In the genomic region with DNA sequence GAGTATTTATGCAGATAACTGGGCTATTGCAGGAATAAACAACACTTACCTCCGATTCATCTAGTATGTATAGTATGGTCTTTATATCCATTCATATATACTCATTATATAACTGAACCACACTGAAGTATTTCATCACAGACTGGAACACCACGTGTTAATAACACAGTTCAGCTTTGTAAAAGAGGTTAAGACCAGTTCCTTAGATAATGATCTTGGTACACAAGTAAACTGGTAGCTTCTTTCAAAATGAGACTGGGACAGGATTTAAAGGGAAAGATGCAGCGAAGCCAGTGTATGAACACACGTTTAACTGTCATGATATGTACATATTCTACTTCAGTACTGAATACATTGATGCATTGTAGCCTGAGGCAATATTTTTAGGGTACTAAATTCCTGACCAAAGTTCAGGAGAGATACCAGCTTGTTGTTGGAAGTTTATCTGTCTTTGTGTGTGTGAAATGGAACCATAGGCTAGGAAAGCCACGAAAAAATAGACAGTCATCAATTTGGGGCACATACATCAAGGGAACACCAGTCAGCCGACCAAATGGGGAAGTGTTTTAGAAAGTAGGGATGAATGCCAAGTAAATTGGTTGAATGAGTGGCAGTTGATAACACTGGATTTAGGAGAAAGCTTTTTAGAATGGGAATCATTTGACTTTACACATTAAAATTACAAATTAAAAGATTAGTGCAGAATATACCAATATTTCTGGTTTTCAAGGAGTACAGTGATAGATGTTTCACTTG, we compare ENCODE assay signal across 8 mouse cellular contexts. TPM values are rescaled to one million over a fixed set of nuclear protein-coding genes. Genes with fewer than 3 reads are reported as not detected.
DNase-seq lines count a peak whose midpoint lies in the region; ATAC-seq and TF ChIP-seq lines count a peak whose summit lies in the region.

No protein-coding gene starts in this region.

- no peak for TF ChIP-seq EP300 in heart, postnatal 0 days (IDR thresholded peaks at IDR 0.05; ENCODE audit: low read depth)
- TF ChIP-seq EP300 in MEL (IDR thresholded peaks at IDR 0.05; ENCODE audit: low read depth in 1 of 2, low read length in 2 of 2), result no peak

- H3K9me3 ChIP-seq in heart, postnatal 0 days (replicated peaks; ENCODE audit: control insufficient read depth, low read length), result no peaks in the 10 kb centered on the region
- H3K9me3 ChIP-seq in MEL (replicated peaks; ENCODE audit: insufficient read depth, low read length), result no peaks in the 10 kb centered on the region
- H3K9me3 ChIP-seq in hindbrain, embryonic 10.5 days, result no peaks in the 10 kb centered on the region
- no peaks in the 10 kb centered on the region for H3K9me3 ChIP-seq in midbrain, embryonic 11.5 days (ENCODE audit: control insufficient read depth, low read length)

- H3K4me1 ChIP-seq in heart, postnatal 0 days (ENCODE audit: control insufficient read depth, insufficient read depth), result peaks cover 8% of the 10 kb centered on the region
- peaks cover 4 to 7% of the 10 kb centered on the region in 2 experiments for H3K4me1 ChIP-seq in MEL (ENCODE audit: control insufficient read depth in 1 of 2, insufficient read depth in 2 of 2, low read length in 2 of 2)
- H3K4me1 ChIP-seq in hindbrain, embryonic 10.5 days (replicated peaks), result peaks cover 15% of the 10 kb centered on the region
- peaks cover 10% of the 10 kb centered on the region for H3K4me1 ChIP-seq in midbrain, embryonic 11.5 days (ENCODE audit: control insufficient read depth, insufficient read depth, low read length)

- H3K4me3 ChIP-seq in heart, postnatal 0 days (ENCODE audit: low read depth, low read length), result peak overlapping the region; percentile 95
- peak overlapping the region; percentile 71 to 95 for H3K4me3 ChIP-seq in MEL (ENCODE audit: control insufficient read depth in 1 of 2, insufficient read depth in 1 of 2, low read depth in 2 of 2, low read length in 2 of 2)
- peak overlapping the region; percentile 75 for H3K4me3 ChIP-seq in hindbrain, embryonic 10.5 days
- H3K4me3 ChIP-seq in midbrain, embryonic 11.5 days (ENCODE audit: low read depth, low read length), result peak overlapping the region; percentile 84

- intact Hi-C loops in heart, postnatal 14 days (cut with DNase I), result loop anchor here (5.0 kb wide), 2 partner anchors 179 to 1329 kb away; a partner anchor contains a TSS

- H3K79me2 ChIP-seq in MEL (ENCODE audit: control insufficient read depth, insufficient read depth, low read length, poor library complexity), result peaks cover 29% of the 10 kb centered on the region

- H3K36me3 ChIP-seq in heart, postnatal 0 days (replicated peaks; ENCODE audit: control insufficient read depth, insufficient read depth, low read length), result no peaks in the 10 kb centered on the region
- H3K36me3 ChIP-seq in MEL (ENCODE audit: control insufficient read depth in 1 of 2, insufficient read depth in 2 of 2, low read length in 2 of 2), result peaks cover 24 to 37% of the 10 kb centered on the region in 2 experiments
- H3K36me3 ChIP-seq in hindbrain, embryonic 10.5 days, result peaks cover 28% of the 10 kb centered on the region
- no peaks in the 10 kb centered on the region; the same call in 1 of the 2 replicates for H3K36me3 ChIP-seq in midbrain, embryonic 11.5 days (ENCODE audit: control insufficient read depth, insufficient read depth, low read length)

- no peaks in the 10 kb centered on the region for H3K27me3 ChIP-seq in heart, postnatal 0 days (ENCODE audit: control insufficient read depth, insufficient read depth, low read length)
- H3K27me3 ChIP-seq in MEL (ENCODE audit: control insufficient read depth in 1 of 2, insufficient read depth in 2 of 2, low read length in 2 of 2), result no peaks in the 10 kb centered on the region
- no peaks in the 10 kb centered on the region for H3K27me3 ChIP-seq in hindbrain, embryonic 10.5 days (ENCODE audit: insufficient read depth, poor library complexity, severe bottlenecking)
- no peaks in the 10 kb centered on the region for H3K27me3 ChIP-seq in midbrain, embryonic 11.5 days (ENCODE audit: control insufficient read depth, insufficient read depth, low read length)

- WGBS in heart, postnatal 0 days, result 34% methylated on average over 6 of the region's 6 CpGs
- WGBS in hindbrain, embryonic 10.5 days, result 61% methylated on average over 6 of the region's 6 CpGs
- 55% methylated on average over 6 of the region's 6 CpGs for WGBS in midbrain, embryonic 11.5 days

- peak overlapping the region; percentile 82 for H3K4me2 ChIP-seq in heart, postnatal 0 days (ENCODE audit: low read depth, low read length)
- H3K4me2 ChIP-seq in midbrain, embryonic 11.5 days, result peak overlapping the region; percentile 90

- ATAC-seq in heart, postnatal 0 days (ENCODE audit: insufficient read depth, low read depth), result no peak
- ATAC-seq in midbrain, embryonic 11.5 days (ENCODE audit: low FRiP score), result no peak

- H3K9ac ChIP-seq in heart, postnatal 0 days (replicated peaks; ENCODE audit: low read depth, low read length), result peak overlapping the region; percentile 96
- peak overlapping the region; percentile 80 for H3K9ac ChIP-seq in MEL (ENCODE audit: control insufficient read depth, low read depth, low read length, poor library complexity, severe bottlenecking)
- peak overlapping the region; percentile 97 for H3K9ac ChIP-seq in midbrain, embryonic 11.5 days (ENCODE audit: low read length)

- DNase-seq in heart, postnatal 0 days (ENCODE audit: low spot score), result no peak
- DNase-seq in heart, postnatal 14 days, result no peak
- peak; percentile 96 for DNase-seq in MEL (ENCODE audit: low read depth, low spot score)
- DNase-seq in hindbrain, embryonic 10.5 days (ENCODE audit: low spot score), result no peak
- DNase-seq in midbrain, embryonic 11.5 days (ENCODE audit: low spot score, missing footprints), result no peak
- no peak for DNase-seq in urinary bladder, postnatal 10 days (ENCODE audit: low spot score)
- no peak for DNase-seq in cerebellum, postnatal 14 days
- no peak for DNase-seq in adrenal gland, postnatal 14 days

- no peak for TF ChIP-seq POLR2A in MEL (IDR thresholded peaks at IDR 0.05; ENCODE audit: control insufficient read depth in 1 of 2, insufficient read depth in 1 of 2, low read depth in 1 of 2, low read length in 2 of 2, poor library complexity in 1 of 2)

- no peak for TF ChIP-seq RAD21 in MEL (IDR thresholded peaks at IDR 0.05; ENCODE audit: low read depth, low read length)

- peak overlapping the region; percentile 94 for H3K27ac ChIP-seq in heart, postnatal 0 days (ENCODE audit: low read depth)
- peak overlapping the region; percentile 66 for H3K27ac ChIP-seq in MEL (ENCODE audit: control insufficient read depth, low read depth, low read length)
- peak overlapping the region; percentile 93 for H3K27ac ChIP-seq in hindbrain, embryonic 10.5 days
- H3K27ac ChIP-seq in midbrain, embryonic 11.5 days (ENCODE audit: low read depth, low read length), result no peak overlapping the region

- TF ChIP-seq CTCF in heart, postnatal 0 days (IDR thresholded peaks at IDR 0.05; ENCODE audit: low read depth), result no peak
- no peak for TF ChIP-seq CTCF in MEL (IDR thresholded peaks at IDR 0.05 in 2 of 3, conservative IDR thresholded peaks at IDR 0.05 in 1 of 3; ENCODE audit: control insufficient read depth in 1 of 3, insufficient read depth in 1 of 3, low read depth in 2 of 3, low read length in 3 of 3, poor library complexity in 1 of 3, severe bottlenecking in 1 of 3)

TF ChIP-seq in MEL, 35 proteins besides CTCF, POLR2A, EP300 and RAD21:
- peak; percentile 70 for TF ChIP-seq GATA1 (IDR thresholded peaks at IDR 0.05; ENCODE audit: low read depth, low read length)
- peak; percentile 62; the same call in 1 of the 2 replicates for TF ChIP-seq TBP (IDR thresholded peaks at IDR 0.05; ENCODE audit: low read depth, low read length)
- TF ChIP-seq SIN3A (IDR thresholded peaks at IDR 0.05; ENCODE audit: low read length), result no peak
- no peak for TF ChIP-seq USF1 (IDR thresholded peaks at IDR 0.05; ENCODE audit: low read depth, low read length)

RNA-seq across cellular contexts. Expression of a gene that starts 1.3 kb away (rescaled TPM):
- total RNA-seq in heart, postnatal 0 days (2014; rRNA removed; ENCODE audit: low replicate concordance), result 15.0 and 69.7 TPM in 2 replicates
- 51.7 and 53.5 TPM in 2 replicates for polyA plus RNA-seq in heart, postnatal 0 days (2015; fragmentation: Nextera tagmentation; extraction: Ambion mirVana)
- 10 to 100 TPM; 42.5 to 56.5 TPM for total RNA-seq in heart, postnatal 14 days (2021)
- 247 and 299 TPM in 2 replicates for total RNA-seq in MEL (2012; rRNA removed)
- polyA plus RNA-seq in MEL (2012; ENCODE audit: insufficient read depth in 1 of 2, insufficient read length in 2 of 2, low read depth in 1 of 2, low replicate concordance in 2 of 2, missing spikeins in 1 of 2), result 100 to 1,000 TPM; 207 to 287 TPM
- polyA plus RNA-seq in hindbrain, embryonic 10.5 days (2016; fragmentation: Nextera tagmentation; extraction: Ambion mirVana), result 115 and 141 TPM in 2 replicates
- polyA plus RNA-seq in midbrain, embryonic 11.5 days (2014; fragmentation: Nextera tagmentation; extraction: Ambion mirVana), result 131 and 141 TPM in 2 replicates
- 61.8 and 77.4 TPM in 2 replicates for total RNA-seq in adrenal gland, postnatal 14 days (2021)
